Mouse (Mus musculus) forebrain, embryonic 14.5 days (tissue): ENCODE measurements at regions not wholly inside any gene's neighbourhood (a gene's known extent, or its start where the extent isn't known, plus 50 kb on each side); places are given as distances from the start of the nearest gene placed in this dataset.

Experiments
- ATAC-seq: fragments of 200-750 bp; cut with Nextera tagmentation; 2 replicates; pipeline ENCODE4 v1.8.0; 2017; ENCODE audit warnings: mild to moderate bottlenecking, moderate library complexity
- DNase-seq: peaks from one replicate; pipeline ENCODE4 v3.0.0-alpha.2; 2015; ENCODE audit warnings: low spot score
- H3K27ac ChIP-seq: fragments of 300-500 bp; sonication (generic); 2 replicates; pipeline ENCODE4 v1.5.1; 2014; ENCODE audit warnings: low read depth, mild to moderate bottlenecking, control low read depth, low read length, moderate library complexity
- H3K27me3 ChIP-seq: fragments of 300-500 bp; sonication (generic); replicated peaks from 2 replicates; pipeline ENCODE4 v1.6.1; 2014; ENCODE audit warnings: low read length, control low read depth, mixed read lengths; ENCODE audit not compliant: control insufficient read depth, insufficient read depth
- H3K36me3 ChIP-seq: fragments of 300-500 bp; sonication (generic); 2 replicates; pipeline ENCODE4 v1.6.1; 2014; ENCODE audit warnings: low read length, control low read depth; ENCODE audit not compliant: control insufficient read depth, insufficient read depth
- H3K4me1 ChIP-seq: fragments of 300-500 bp; sonication (generic); 2 replicates; pipeline ENCODE4 v1.6.1; 2014; ENCODE audit warnings: antibody characterized with exemption, low read length, control low read depth; ENCODE audit not compliant: control insufficient read depth, insufficient read depth
- H3K4me2 ChIP-seq: fragments of 300-500 bp; sonication (generic); 2 replicates; pipeline ENCODE4 v1.6.1; 2014; ENCODE audit warnings: mild to moderate bottlenecking, control low read depth, low read length
- H3K4me3 ChIP-seq: fragments of 300-500 bp; sonication (generic); 2 replicates; pipeline ENCODE4 v1.5.1; 2014; ENCODE audit warnings: low read depth, low read length, control low read depth
- H3K9ac ChIP-seq: fragments of 300-500 bp; sonication (generic); 2 replicates; pipeline ENCODE4 v1.6.1; 2014; ENCODE audit warnings: mild to moderate bottlenecking, low read length, control low read depth, moderate library complexity
- H3K9me3 ChIP-seq: fragments of 300-500 bp; sonication (generic); replicated peaks from 2 replicates; pipeline ENCODE4 v1.6.1; 2016; ENCODE audit warnings: low read length, control low read depth, mixed read lengths; ENCODE audit not compliant: control insufficient read depth
- WGBS: fragments of 180-500 bp; shearing (Covaris S2); extraction: QIAGEN DNeasy Blood & Tissue Kit; methylation state at CpG from one replicate; pipeline ENCODE4 v1.1.7; 2014; 5-methylcytosine and 5-hydroxymethylcytosine counted together

DNA sequence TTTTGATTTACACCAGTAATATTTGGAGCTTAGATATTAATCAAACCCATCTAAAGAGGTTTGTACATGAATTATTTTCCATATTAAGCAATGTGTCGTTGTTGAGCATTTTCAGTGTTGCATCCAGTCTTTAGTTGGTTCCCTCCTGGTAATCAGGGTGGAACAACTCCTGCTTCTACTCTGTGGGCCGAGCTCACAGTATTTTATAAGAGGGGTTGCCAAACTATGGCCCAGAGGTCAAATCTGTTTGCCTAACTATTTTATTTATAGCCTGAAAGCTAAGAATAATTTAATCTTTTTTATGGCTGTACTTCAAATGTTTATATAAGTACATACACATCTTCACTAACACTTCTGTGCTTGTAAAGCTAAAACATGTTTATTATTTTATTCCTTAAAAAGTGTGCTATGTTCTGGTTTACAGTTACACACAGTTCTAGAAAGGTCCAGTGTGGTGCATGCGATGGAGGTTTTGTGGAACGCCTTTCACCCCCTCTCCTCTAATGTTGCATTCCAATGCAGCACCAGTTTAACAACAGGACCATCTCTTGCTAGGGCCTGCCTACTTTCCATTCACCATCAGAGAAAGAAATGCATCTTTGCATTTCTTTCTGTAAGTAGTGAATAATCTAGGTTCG, 392.3 kb upstream of the Nr5a2 start:
- Histone ChIP-seq H3K4me2 (no peak overlapping the region), H3K9me3 (no peaks in the 10 kb centered on the region), H3K27me3 (no peaks in the 10 kb centered on the region), H3K4me1 (no peaks in the 10 kb centered on the region), H3K27ac (no peak overlapping the region), H3K36me3 (no peaks in the 10 kb centered on the region), H3K4me3 (no peak overlapping the region), H3K9ac (no peak overlapping the region)
- DNase-seq (no peak), ATAC-seq (no peak)
- 95% methylated on average over 5 of the region's 5 CpGs for WGBS

DNA sequence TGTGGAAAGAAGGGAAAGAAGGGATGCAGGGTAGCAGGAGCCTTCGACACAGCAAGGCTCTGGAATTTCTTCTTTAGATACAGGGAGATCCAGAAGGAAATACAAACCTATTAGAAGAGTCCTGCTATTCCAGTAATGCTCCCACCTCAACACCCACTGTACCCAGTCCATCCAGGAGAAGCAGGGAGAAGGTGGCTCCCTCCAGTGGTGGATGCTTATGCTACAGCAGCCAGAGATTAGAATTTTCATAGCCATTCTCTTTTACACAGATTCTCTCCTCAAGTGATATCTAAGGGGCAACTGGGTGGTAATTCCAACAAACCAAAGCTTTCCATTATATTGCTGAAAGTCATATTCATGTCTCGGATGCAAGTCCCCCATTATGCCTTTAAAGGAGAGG, 373.9 kb upstream of the Nr5a2 start:
- Histone ChIP-seq H3K4me1 (peaks cover 6% of the 10 kb centered on the region; the same call in 1 of the 2 replicates), H3K9ac (no peak overlapping the region), H3K9me3 (no peaks in the 10 kb centered on the region), H3K4me3 (no peak overlapping the region), H3K36me3 (no peaks in the 10 kb centered on the region), H3K27ac (no peak overlapping the region), H3K4me2 (no peak overlapping the region), H3K27me3 (no peaks in the 10 kb centered on the region)
- ATAC-seq (no peak), DNase-seq (no peak)
- 89% methylated on average over 2 of the region's 2 CpGs for WGBS

DNA sequence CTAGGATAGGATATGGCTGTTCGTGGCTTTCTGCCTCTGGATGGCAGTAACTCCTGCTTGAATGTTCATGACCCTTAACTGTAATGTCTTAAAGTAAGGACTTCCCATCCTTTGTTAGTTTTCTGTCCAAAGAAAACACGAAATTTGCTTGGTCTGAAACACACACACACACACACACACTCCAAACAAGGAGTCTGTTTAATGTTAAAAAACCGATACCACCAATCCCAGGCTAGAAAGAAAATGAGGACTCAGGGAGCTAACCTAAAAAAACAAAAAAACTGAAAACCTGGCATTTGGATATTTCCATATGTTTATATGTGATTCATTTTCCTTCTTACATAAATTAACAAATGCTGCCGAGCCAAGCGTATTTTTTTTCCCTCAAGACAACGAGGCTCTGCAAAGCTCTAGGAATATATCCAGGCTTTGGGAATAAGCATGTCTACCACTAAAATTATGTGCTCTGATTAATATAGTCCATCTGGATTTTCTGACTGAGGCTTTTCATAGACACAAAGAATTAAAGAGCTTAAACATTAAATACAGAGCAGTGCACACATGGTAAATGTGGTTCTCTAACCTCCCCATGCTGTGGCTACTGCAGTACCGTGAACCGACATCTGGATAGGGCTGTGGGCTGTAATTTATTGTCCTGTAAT, 372.0 kb upstream of the Nr5a2 start:
- Histone ChIP-seq H3K4me1 (peaks cover 6% of the 10 kb centered on the region; the same call in 1 of the 2 replicates), H3K9ac (no peak overlapping the region), H3K36me3 (no peaks in the 10 kb centered on the region), H3K27ac (peak overlapping the region; percentile 57), H3K4me2 (no peak overlapping the region), H3K9me3 (no peaks in the 10 kb centered on the region), H3K4me3 (no peak overlapping the region), H3K27me3 (no peaks in the 10 kb centered on the region)
- 51% methylated on average over 8 of the region's 8 CpGs for WGBS
- ATAC-seq, result peak; percentile 78
- peak; percentile 86 for DNase-seq

DNA sequence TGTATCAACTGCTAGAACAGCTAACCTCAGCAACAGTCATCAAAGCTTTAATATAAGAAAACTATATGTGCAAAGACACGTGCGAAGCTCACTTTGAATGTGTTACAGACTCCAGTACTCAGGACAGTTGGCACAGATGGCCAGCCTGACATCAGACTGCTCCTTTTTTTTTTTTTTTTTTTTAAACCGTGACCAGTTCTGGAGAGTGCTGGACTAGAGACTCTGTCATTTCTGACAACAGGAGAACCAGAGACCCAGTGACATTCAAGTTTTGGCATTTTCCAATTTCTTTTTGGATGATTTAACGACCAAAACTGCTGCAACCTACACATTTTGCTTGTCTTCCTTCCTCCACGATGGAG, 371.5 kb upstream of the Nr5a2 start:
- no peaks in the 10 kb centered on the region for H3K9me3 ChIP-seq
- H3K4me2 ChIP-seq, result no peak overlapping the region
- H3K27ac ChIP-seq, result peak overlapping the region; percentile 22; the same call in 1 of the 2 replicates
- H3K27me3 ChIP-seq, result no peaks in the 10 kb centered on the region
- 54% methylated on average over 5 of the region's 5 CpGs for WGBS
- H3K9ac ChIP-seq, result no peak overlapping the region
- ATAC-seq (peak; percentile 61; the same call in 1 of the 2 replicates), DNase-seq (peak; percentile 26)
- H3K36me3 ChIP-seq, result no peaks in the 10 kb centered on the region
- peaks cover 6% of the 10 kb centered on the region; the same call in 1 of the 2 replicates for H3K4me1 ChIP-seq
- H3K4me3 ChIP-seq, result no peak overlapping the region

- Histone ChIP-seq H3K36me3 (no peaks in the 10 kb centered on the region), H3K4me2 (no peak overlapping the region), H3K4me3 (no peak overlapping the region), H3K27ac (no peak overlapping the region), H3K27me3 (no peaks in the 10 kb centered on the region), H3K4me1 (peaks cover 6% of the 10 kb centered on the region; the same call in 1 of the 2 replicates), H3K9me3 (no peaks in the 10 kb centered on the region), H3K9ac (no peak overlapping the region)
- peak; percentile 75 for DNase-seq
- 15% methylated on average over 3 of the region's 3 CpGs for WGBS
- peak; percentile 71 for ATAC-seq
Observed at GRCm38 (mm10) chr1:137330634-137331033, 370.4 kb upstream of the Nr5a2 start.

- DNase-seq, result peak; percentile 81
- Histone ChIP-seq H3K4me2 (peak overlapping the region; percentile 41), H3K4me1 (no peaks in the 10 kb centered on the region), H3K27me3 (no peaks in the 10 kb centered on the region), H3K36me3 (no peaks in the 10 kb centered on the region), H3K27ac (no peak overlapping the region), H3K9ac (no peak overlapping the region), H3K4me3 (no peak overlapping the region), H3K9me3 (no peaks in the 10 kb centered on the region)
- ATAC-seq, result peak; percentile 90
- 28% methylated on average over 8 of the region's 8 CpGs for whole genome bisulfite sequencing
Observed at GRCm38 (mm10) chr1:137323884-137324594, 363.8 kb upstream of the Nr5a2 start.

DNA sequence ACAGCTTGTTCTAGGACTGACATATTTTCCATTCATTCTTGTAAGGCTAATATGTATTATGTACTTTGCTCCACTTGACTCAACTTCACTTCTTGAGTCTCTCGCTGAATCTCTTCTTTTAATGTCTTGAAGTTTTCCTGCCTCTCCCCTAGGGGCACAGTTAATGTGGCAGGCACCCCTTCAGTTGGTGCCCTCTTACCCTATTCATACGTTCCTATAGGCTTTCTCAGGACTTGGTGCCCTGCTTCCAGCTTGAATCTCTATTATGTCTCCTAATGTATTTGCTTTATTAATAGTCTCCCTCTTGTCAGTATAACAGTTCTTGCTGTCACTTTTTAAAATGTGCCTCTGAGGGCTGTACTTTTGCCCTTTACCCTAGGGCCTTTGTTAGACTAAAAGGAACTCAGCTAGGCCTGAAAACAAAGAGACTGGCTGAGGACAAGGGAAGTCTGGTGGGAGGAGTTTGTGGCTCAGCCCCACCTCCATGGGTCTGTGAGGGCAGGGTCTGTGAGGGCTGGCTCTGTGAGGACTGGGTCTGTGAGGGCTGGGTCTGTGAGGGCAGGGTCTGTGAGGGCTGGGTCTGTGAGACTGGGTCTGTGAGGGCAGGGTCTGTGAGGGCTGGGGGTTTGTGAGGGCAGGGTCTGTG, 362.9 kb upstream of the Nr5a2 start:
- Histone ChIP-seq H3K9me3 (no peaks in the 10 kb centered on the region), H3K9ac (no peak overlapping the region), H3K4me2 (no peak overlapping the region), H3K4me1 (no peaks in the 10 kb centered on the region), H3K27me3 (no peaks in the 10 kb centered on the region), H3K27ac (no peak overlapping the region), H3K36me3 (no peaks in the 10 kb centered on the region), H3K4me3 (no peak overlapping the region)
- 15% methylated on average over 2 of the region's 2 CpGs for WGBS
- ATAC-seq (peak; percentile 70), DNase-seq (peak; percentile 57)

DNA sequence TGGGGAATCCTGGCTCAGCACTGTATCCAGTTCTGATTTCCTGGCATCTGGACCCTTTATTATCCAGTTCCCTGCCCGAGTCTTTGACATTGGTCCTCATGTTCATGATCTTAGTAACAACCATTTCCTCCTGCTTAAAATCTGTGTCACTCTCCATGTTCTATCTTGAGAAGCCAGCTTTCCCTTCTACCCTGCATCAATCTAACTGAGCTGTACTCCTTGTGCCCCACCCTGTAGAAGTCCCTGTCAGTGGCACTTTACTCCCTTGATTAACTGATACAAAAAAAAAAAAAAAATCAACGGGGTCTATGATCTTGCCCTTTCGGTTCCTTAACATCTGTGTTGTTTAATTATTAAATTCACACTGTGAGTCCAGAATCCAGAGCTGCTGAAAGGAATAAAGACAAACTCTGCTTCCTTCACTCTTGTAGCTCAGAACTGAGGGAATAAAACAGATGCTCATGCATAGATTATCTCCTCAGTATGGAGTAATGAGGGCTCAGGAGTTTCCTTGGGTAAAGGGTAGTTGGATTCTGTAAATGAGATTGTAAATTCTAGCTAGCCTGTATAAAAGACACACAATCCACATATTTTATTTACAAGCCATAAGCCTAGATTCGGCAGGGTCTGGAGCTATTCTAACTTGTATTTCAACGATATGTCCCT, 342.6 kb upstream of the Nr5a2 start:
- no peaks in the 10 kb centered on the region for H3K9me3 ChIP-seq
- no peak overlapping the region for H3K4me3 ChIP-seq
- H3K27me3 ChIP-seq, result no peaks in the 10 kb centered on the region
- no peak overlapping the region for H3K9ac ChIP-seq
- H3K4me1 ChIP-seq, result no peaks in the 10 kb centered on the region
- H3K36me3 ChIP-seq, result no peaks in the 10 kb centered on the region
- peak; percentile 40 for DNase-seq
- no peak overlapping the region for H3K4me2 ChIP-seq
- ATAC-seq, result peak; percentile 55; the same call in 1 of the 2 replicates
- WGBS, result 82% methylated on average over 5 of the region's 5 CpGs
- no peak overlapping the region for H3K27ac ChIP-seq
